Mouse (Mus musculus) stomach, postnatal 0 days (tissue): ENCODE measurements around the gene Cebpe.

Source experiments
- CTCF ChIP-seq: IDR thresholded peaks from 2 replicates; pipeline ENCODE4 v1.5.1; 2016; ENCODE audit warnings: antibody characterized with exemption, low read depth, mild to moderate bottlenecking, moderate library complexity
- EP300 ChIP-seq: optimal IDR thresholded peaks from 2 replicates; pipeline ENCODE3; 2016; ENCODE audit warnings: antibody characterized with exemption

DNA sequence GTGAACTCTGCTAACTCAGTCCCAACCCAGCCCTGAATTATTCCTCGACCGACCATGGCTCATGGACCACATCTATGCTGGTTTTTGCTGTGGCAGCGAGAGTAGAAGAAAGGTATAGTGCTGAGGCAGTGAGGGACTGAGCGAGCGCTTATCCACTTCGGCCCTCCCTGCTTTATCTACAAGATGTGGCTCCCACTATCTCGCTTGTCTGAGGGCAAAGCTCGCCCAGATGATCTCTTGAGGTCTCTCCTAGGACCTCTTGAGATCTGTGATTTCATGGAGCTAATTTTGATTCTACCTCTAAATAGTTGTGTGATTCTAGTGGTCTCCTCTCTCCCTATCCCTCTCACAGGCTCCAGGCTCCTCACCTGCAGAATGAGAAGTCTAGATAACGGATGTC, 2.9 kb downstream of the Cebpe start:
- TF ChIP-seq CTCF (no peak), EP300 (no peak)
